Mouse (Mus musculus) heart, embryonic 11.5 days (tissue): Measurements from ENCODE around the gene Erp27. TPM values are rescaled to one million over a fixed set of nuclear protein-coding genes. Genes with fewer than 3 reads are reported as not detected.

Source experiments
- ATAC-seq: fragments of 200-750 bp; cut with Nextera tagmentation; replicated peaks from 2 replicates; pipeline ENCODE4 v1.8.0; 2017; ENCODE audit warnings: moderate library complexity; ENCODE audit not compliant: insufficient number of reproducible peaks, low FRiP score, low TSS enrichment
- H3K27ac ChIP-seq: fragments of 300-500 bp; sonication (generic); 2 replicates; pipeline ENCODE4 v1.5.1; 2014; ENCODE audit warnings: mild to moderate bottlenecking, low read depth, low read length
- H3K27me3 ChIP-seq: fragments of 300-500 bp; sonication (generic); 2 replicates; pipeline ENCODE4 v1.6.1; 2014; ENCODE audit warnings: mild to moderate bottlenecking, low read length, mixed read lengths; ENCODE audit not compliant: control insufficient read depth, insufficient read depth
- H3K36me3 ChIP-seq: fragments of 300-500 bp; sonication (generic); 2 replicates; pipeline ENCODE4 v1.6.1; 2014; ENCODE audit warnings: mild to moderate bottlenecking, low read length, moderate library complexity, mixed read lengths; ENCODE audit not compliant: control insufficient read depth, insufficient read depth
- H3K4me1 ChIP-seq: fragments of 300-500 bp; sonication (generic); 2 replicates; pipeline ENCODE4 v1.6.1; 2014; ENCODE audit warnings: low read length; ENCODE audit not compliant: control insufficient read depth, insufficient read depth
- H3K4me2 ChIP-seq: fragments of 300-500 bp; sonication (generic); 2 replicates; pipeline ENCODE4 v1.6.1; 2014; ENCODE audit warnings: mild to moderate bottlenecking, moderate library complexity
- H3K4me3 ChIP-seq: fragments of 300-500 bp; sonication (generic); 2 replicates; pipeline ENCODE4 v1.5.1; 2014; ENCODE audit warnings: low read depth, low read length
- H3K9ac ChIP-seq: fragments of 300-500 bp; sonication (generic); 2 replicates; pipeline ENCODE4 v1.6.1; 2014; ENCODE audit warnings: mild to moderate bottlenecking, low read depth, low read length, moderate library complexity
- H3K9me3 ChIP-seq: fragments of 300-500 bp; sonication (generic); replicated peaks from 2 replicates; pipeline ENCODE4 v1.6.1; 2016; ENCODE audit warnings: low read length; ENCODE audit not compliant: control insufficient read depth
- WGBS: fragments of 180-500 bp; shearing (Covaris S2); extraction: QIAGEN DNeasy Blood & Tissue Kit; methylation state at CpG from one replicate; pipeline ENCODE4 v1.1.7; 2014; ENCODE audit not compliant: insufficient replicate concordance; 5-methylcytosine and 5-hydroxymethylcytosine counted together
- polyA plus RNA-seq: library from polyadenylated mRNA; unstranded; fragments of >200 nt; fragmentation: Nextera tagmentation; extraction: Ambion mirVana; gene quantifications from 2 replicates; pipeline ENCODE4 v1.2.1, GENCODE M21; 2014

Gene Erp27
- polyA plus RNA-seq, 1 experiment from 2014 or later = 1.3 TPM

GRCm38 (mm10) chr6:136920320-136921257 is 1.4 kb downstream of the Erp27 start:
- H3K27ac ChIP-seq = no peak overlapping the region
- H3K9me3 ChIP-seq = no peaks in the 10 kb centered on the region
- H3K4me2 ChIP-seq = no peak overlapping the region
- no peak overlapping the region for H3K9ac ChIP-seq
- WGBS = 39% methylated on average over 16 of the region's 16 CpGs
- no peaks in the 10 kb centered on the region for H3K36me3 ChIP-seq
- H3K4me3 ChIP-seq = no peak overlapping the region
- 0 out of 2 replicates have a peak, but pooled peaks have one; percentile 28 for ATAC-seq
- peaks cover 3% of the 10 kb centered on the region; the same call in 1 of the 2 replicates for H3K4me1 ChIP-seq
- H3K27me3 ChIP-seq = no peaks in the 10 kb centered on the region

GRCm38 (mm10) chr6:136917885-136918284 is 4.1 kb downstream of the Erp27 start:
- no peak overlapping the region for H3K4me2 ChIP-seq
- H3K36me3 ChIP-seq = no peaks in the 10 kb centered on the region
- no peak overlapping the region for H3K27ac ChIP-seq
- no peak overlapping the region for H3K9ac ChIP-seq
- WGBS = 30% methylated on average over 2 of the region's 2 CpGs
- no peaks in the 10 kb centered on the region for H3K27me3 ChIP-seq
- no peak overlapping the region for H3K4me3 ChIP-seq
- no peak for ATAC-seq
- peaks cover 6% of the 10 kb centered on the region; the same call in 1 of the 2 replicates for H3K4me1 ChIP-seq
- H3K9me3 ChIP-seq = no peaks in the 10 kb centered on the region

GRCm38 (mm10) chr6:136915721-136916395 is 6.1 kb downstream of the Erp27 start:
- H3K4me3 ChIP-seq = no peak overlapping the region
- no peaks in the 10 kb centered on the region for H3K9me3 ChIP-seq
- H3K4me1 ChIP-seq = 0 out of 2 replicates have a peak, but pooled peaks cover 3% of the 10 kb centered on the region
- no peaks in the 10 kb centered on the region for H3K27me3 ChIP-seq
- H3K36me3 ChIP-seq = no peaks in the 10 kb centered on the region
- no peak overlapping the region for H3K9ac ChIP-seq
- WGBS = 79% methylated on average over 8 of the region's 8 CpGs
- ATAC-seq = no peak
- no peak overlapping the region for H3K4me2 ChIP-seq
- H3K27ac ChIP-seq = no peak overlapping the region

GRCm38 (mm10) chr6:136914234-136914633 is 7.7 kb downstream of the Erp27 start:
- Histone ChIP-seq H3K9me3 (no peaks in the 10 kb centered on the region), H3K4me1 (peaks cover 9% of the 10 kb centered on the region), H3K36me3 (no peaks in the 10 kb centered on the region), H3K4me2 (no peak overlapping the region), H3K4me3 (no peak overlapping the region), H3K27ac (0 out of 2 replicates have a peak overlapping the region, but pooled peaks have one; percentile 1), H3K27me3 (no peaks in the 10 kb centered on the region), H3K9ac (no peak overlapping the region)
- WGBS = 92% methylated on average over 6 of the region's 6 CpGs
- no peak for ATAC-seq

- Histone ChIP-seq H3K4me3 (no peak overlapping the region), H3K4me2 (peak overlapping the region; percentile 52), H3K9ac (no peak overlapping the region), H3K27me3 (no peaks in the 10 kb centered on the region), H3K36me3 (no peaks in the 10 kb centered on the region), H3K9me3 (no peaks in the 10 kb centered on the region), H3K4me1 (peaks cover 9% of the 10 kb centered on the region), H3K27ac (0 out of 2 replicates have a peak overlapping the region, but pooled peaks have one; percentile 1)
- 0 out of 2 replicates have a peak, but pooled peaks have one; percentile 31 for ATAC-seq
- WGBS = 16% methylated on average over 18 of the region's 18 CpGs
Observed at GRCm38 (mm10) chr6:136913384-136914126, 8.4 kb downstream of the Erp27 start.

- 77% methylated on average over 1 of the region's 2 CpGs for WGBS
- Histone ChIP-seq H3K27ac (no peak overlapping the region), H3K9me3 (no peaks in the 10 kb centered on the region), H3K4me3 (no peak overlapping the region), H3K27me3 (no peaks in the 10 kb centered on the region), H3K4me1 (peaks cover 9% of the 10 kb centered on the region), H3K36me3 (no peaks in the 10 kb centered on the region), H3K4me2 (no peak overlapping the region), H3K9ac (no peak overlapping the region)
- no peak for ATAC-seq
Observed at GRCm38 (mm10) chr6:136912751-136913265, 9.2 kb downstream of the Erp27 start.

GRCm38 (mm10) chr6:136910247-136910890 is 11.6 kb downstream of the Erp27 start:
- Histone ChIP-seq H3K9ac (no peak overlapping the region), H3K36me3 (no peaks in the 10 kb centered on the region), H3K4me3 (no peak overlapping the region), H3K27ac (no peak overlapping the region), H3K27me3 (no peaks in the 10 kb centered on the region), H3K9me3 (no peaks in the 10 kb centered on the region), H3K4me2 (no peak overlapping the region), H3K4me1 (peaks cover 14% of the 10 kb centered on the region)
- WGBS = 64% methylated on average over 9 of the region's 9 CpGs
- no peak for ATAC-seq

GRCm38 (mm10) chr6:136906937-136907293 is 15.1 kb downstream of the Erp27 start:
- Histone ChIP-seq H3K4me1 (peaks cover 12% of the 10 kb centered on the region), H3K27me3 (no peaks in the 10 kb centered on the region), H3K9me3 (no peaks in the 10 kb centered on the region), H3K9ac (no peak overlapping the region), H3K36me3 (no peaks in the 10 kb centered on the region), H3K27ac (no peak overlapping the region), H3K4me3 (no peak overlapping the region), H3K4me2 (no peak overlapping the region)
- no peak for ATAC-seq
- 78% methylated on average over 10 of the region's 10 CpGs for WGBS
